Mouse (Mus musculus): ENCODE data around the gene Zfyve9. TPM values are rescaled to one million over a fixed set of nuclear protein-coding genes. Genes with fewer than 3 reads are reported as not detected.
"Not testable (repeated sequence)": the region's sequence is repeated elsewhere in the genome, so short reads cannot be mapped to it uniquely, and the experiment has no call there.

Zfyve9 gene
- polyA plus RNA-seq, 3 experiments from 2014 or later: 0.71 to 0.83 (median 0.72) TPM

- no peak for ATAC-seq
Measured at GRCm38 (mm10) chr4:108721245-108721784, 59.3 kb downstream of the Zfyve9 start.

DNA sequence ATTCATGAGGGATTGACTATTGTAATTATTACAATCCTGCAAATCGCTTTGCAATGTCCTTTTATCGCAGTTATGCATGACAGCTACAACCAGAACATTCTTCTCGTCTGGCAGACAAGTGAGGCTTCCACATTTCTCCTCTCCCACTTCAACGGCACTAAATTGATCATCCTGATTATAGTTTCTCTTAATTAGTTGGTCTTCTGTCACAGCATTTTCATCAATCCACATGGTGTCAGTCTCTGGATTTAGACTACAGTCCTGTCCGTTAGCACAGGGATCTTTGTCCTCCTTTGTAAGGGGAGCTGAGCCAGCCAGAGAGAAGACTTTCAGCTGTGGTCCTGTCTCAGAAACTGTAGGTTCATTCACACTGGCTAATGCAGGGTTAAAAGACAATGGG, 61.2 kb downstream of the Zfyve9 start, which contains the start of gene 3110021N24Rik:
TSS of gene 3110021N24Rik (plus strand) at position 301 of the 400 bp plus-strand sequence.
- ATAC-seq: no peak

DNA sequence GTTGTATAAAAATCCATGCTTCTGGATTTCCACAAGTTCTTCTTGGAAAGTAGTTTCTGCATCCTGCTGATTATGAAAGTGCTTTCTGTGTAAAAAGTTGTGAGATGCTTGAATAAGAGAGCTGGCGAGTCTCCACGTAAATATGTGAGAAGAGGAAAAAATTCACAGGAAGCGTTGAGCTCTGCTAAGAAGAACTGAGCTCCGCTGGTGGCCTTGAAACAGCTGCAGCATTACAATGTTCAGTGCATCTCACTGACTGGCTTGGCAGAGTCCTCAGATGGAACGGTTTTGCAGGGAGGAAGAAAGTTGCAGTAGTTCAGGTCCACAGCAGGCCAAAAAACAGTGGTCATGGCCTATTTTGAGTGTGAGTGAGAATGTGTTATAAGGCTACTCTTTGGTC, 72.4 kb downstream of the Zfyve9 start:
- ATAC-seq: no peak

GRCm38 (mm10) chr4:108696934-108697333, 83.7 kb downstream of the Zfyve9 start:
- ATAC-seq: no peak

GRCm38 (mm10) chr4:108691469-108691868, 89.1 kb downstream of the Zfyve9 start:
- ATAC-seq: no peak

DNA sequence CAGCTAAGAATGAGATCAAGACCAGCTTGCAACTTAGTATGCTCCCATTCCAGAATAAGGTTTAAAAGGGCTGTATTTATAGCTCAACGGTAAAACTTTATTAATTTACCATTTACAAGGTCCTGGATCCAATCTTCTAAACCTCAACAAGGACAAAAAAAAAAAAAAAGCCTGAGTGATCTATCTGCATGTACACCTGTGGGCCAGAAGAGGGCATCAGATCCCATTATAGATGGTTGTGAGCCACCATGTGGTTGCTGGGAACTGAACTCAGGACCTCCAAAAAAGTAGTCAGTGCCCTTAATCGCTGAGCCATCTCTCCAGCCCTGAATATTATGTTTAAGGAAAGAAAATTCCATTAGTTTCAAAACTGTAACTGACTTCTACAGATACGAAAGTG, 90.1 kb downstream of the Zfyve9 start:
- ATAC-seq: no peak

- not testable (repeated sequence) for ATAC-seq
Measured at GRCm38 (mm10) chr4:108687098-108687497, 93.5 kb downstream of the Zfyve9 start.

- ATAC-seq: no peak
Measured at GRCm38 (mm10) chr4:108686156-108686555, 94.4 kb downstream of the Zfyve9 start.

- ATAC-seq: no peak
Measured at GRCm38 (mm10) chr4:108664407-108664806, 116.2 kb downstream of the Zfyve9 start.

DNA sequence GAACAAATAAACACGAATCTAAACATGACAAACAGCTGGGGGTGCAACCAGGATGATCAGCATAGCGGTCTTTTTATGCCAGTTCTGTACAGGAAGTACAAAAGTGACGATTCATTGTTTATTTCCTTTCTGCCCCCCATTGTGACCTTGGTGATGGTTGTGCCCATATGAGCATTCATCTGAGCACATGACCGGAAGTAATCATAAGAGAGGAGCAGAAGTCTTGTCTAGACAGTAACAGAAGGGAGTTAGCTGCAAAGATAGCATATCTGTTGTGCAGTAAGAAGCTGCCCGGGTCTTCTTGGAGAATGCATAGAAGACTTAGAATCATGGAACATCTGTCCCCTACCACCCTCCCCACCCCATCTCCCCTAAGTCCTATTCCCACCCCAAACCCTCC, 141.8 kb downstream of the Zfyve9 start:
- ATAC-seq: peak; percentile 83

GRCm38 (mm10) chr4:108637721-108638120, 142.9 kb downstream of the Zfyve9 start:
- ATAC-seq: peak; percentile 64

- no peak for ATAC-seq
Measured at GRCm38 (mm10) chr4:108635101-108635500, 145.5 kb downstream of the Zfyve9 start.

GRCm38 (mm10) chr4:108634696-108635095, 145.9 kb downstream of the Zfyve9 start:
- no peak for ATAC-seq

- ATAC-seq: no peak
Measured at GRCm38 (mm10) chr4:108633703-108634102, 146.9 kb downstream of the Zfyve9 start.

GRCm38 (mm10) chr4:108631616-108632015, 149.0 kb downstream of the Zfyve9 start:
- no peak for ATAC-seq

DNA sequence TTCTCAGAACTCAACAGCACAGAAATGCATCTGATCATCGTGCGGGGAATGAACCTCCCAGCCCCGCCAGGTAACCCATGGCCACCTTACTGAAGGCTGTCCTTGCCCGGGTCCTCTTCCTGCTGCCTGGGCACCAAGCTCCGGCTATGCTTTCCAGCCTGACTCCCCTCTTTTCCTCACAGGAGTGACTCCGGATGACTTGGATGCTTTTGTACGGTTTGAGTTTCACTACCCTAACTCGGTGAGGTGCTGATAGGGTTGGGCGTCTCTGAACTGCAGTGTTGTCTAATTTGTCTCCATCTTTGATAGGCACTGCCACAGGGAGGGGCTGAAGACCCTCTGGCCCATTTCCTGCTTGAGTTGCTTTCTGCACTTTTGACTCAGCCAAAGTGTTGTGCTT, 150.5 kb downstream of the Zfyve9 start:
- ATAC-seq: no peak

GRCm38 (mm10) chr4:108629363-108629880, 151.2 kb downstream of the Zfyve9 start:
- no peak for ATAC-seq

- no peak for ATAC-seq
Measured at GRCm38 (mm10) chr4:108627066-108627465, 153.5 kb downstream of the Zfyve9 start.

- no peak for ATAC-seq
Measured at GRCm38 (mm10) chr4:108621504-108621903, 159.1 kb downstream of the Zfyve9 start.

DNA sequence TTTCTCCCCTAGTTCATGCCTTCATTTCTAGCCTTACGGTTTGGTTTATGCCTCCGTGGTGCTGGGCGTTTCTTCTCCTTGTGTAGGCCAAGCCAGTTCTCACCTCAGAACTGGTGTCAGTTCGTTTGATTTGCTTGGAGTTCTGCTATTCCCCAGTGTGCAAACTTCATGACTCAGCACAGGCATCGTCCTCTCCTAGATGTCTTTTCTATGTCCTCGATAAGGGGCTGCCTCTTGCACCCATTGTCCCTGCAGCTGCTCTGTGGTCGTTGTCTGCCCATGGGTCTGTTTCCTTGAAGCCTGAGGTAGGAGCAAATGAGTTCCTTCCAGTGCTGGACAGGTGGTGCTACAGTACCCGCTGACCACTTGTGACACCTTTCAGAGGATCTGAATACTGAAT, 160.1 kb downstream of the Zfyve9 start:
- peak; percentile 0 for ATAC-seq

DNA sequence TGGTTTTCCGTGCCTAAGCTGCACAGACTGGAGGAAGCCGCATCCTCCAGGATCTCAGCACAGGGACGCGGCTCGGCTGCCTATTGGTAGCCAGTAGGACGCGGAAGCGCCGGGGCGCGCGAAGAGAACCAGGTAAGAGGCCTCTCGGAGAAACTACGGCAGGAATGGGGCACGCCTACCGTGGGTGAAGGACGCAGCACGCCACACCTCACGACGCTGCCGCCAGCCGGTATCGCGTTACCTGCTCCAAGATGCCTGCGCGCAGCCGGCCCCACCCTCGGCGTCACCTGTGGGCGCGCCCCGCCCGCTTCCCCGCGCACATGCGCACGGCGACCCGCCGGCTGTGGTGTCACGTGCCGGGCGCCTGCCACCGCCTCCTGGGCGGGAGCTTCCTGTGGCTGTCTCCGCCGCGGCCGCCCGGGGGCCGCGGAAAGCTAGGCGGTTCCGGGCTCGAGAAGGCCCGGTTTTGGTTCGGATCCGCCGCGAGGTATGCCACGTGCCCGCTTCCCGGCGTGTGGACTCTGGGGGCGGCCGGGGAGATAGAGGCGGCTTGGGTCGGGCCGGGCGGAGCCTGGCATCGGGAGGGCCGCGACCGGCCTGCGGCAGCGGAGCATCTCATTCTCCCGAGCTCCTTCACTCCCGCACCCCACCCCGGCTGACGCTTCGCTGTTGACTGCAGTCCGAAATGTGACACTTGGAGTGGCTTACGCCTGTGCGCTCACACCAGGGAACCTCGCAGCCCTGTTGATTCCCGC, 160.8 kb downstream of the Zfyve9 start, which contains the start of gene Cc2d1b:
TSS of gene Cc2d1b (plus strand) at position 354 of the 755 bp plus-strand sequence.
- ATAC-seq: peak; percentile 90

- no peak for ATAC-seq
Measured at GRCm38 (mm10) chr4:108619165-108619564, 161.4 kb downstream of the Zfyve9 start.

GRCm38 (mm10) chr4:108618586-108618985, 162.0 kb downstream of the Zfyve9 start:
- ATAC-seq: no peak

GRCm38 (mm10) chr4:108610935-108611334, 169.7 kb downstream of the Zfyve9 start:
- ATAC-seq: no peak
